7 mouse cellular contexts compared by ENCODE assay signal in genomic region chr14:32683251-32683838, GRCm38 (mm10). TPM values are rescaled to one million over a fixed set of nuclear protein-coding genes. Genes with fewer than 3 reads are reported as not detected.
DNase-seq lines count a peak whose midpoint lies in the region; ATAC-seq and TF ChIP-seq lines count a peak whose summit lies in the region.

No protein-coding gene starts in this region.

- no peak for TF ChIP-seq POLR2A in lung, adult 2 months (IDR thresholded peaks at IDR 0.05; ENCODE audit: borderline replicate concordance, extremely low read depth, low read depth, low read length)

- DNase-seq in lung, embryonic 14.5 days, result peak; percentile 61
- no peak for DNase-seq in lung, adult 2 months
- peak; percentile 14 for DNase-seq in cerebellum, adult 11 months
- DNase-seq in forebrain, postnatal 0 days, result no peak
- DNase-seq in heart, postnatal 4 days, result peak; percentile 59
- DNase-seq in thymus, postnatal 25 days, result no peak

- no peak overlapping the region for H3K27ac ChIP-seq in lung, embryonic 14.5 days (ENCODE audit: low read depth)
- H3K27ac ChIP-seq in forebrain, postnatal 0 days (ENCODE audit: low read depth, low read length), result no peak overlapping the region
- no peak overlapping the region for H3K27ac ChIP-seq in midbrain, embryonic 13.5 days

- H3K4me2 ChIP-seq in lung, embryonic 14.5 days, result peak overlapping the region; percentile 27; the same call in 1 of the 2 replicates
- no peak overlapping the region; the same call in 1 of the 2 replicates for H3K4me2 ChIP-seq in forebrain, postnatal 0 days (ENCODE audit: low read depth)
- no peak overlapping the region; the same call in 1 of the 2 replicates for H3K4me2 ChIP-seq in midbrain, embryonic 13.5 days (replicated peaks)

- no peaks in the 10 kb centered on the region for H3K9me3 ChIP-seq in lung, embryonic 14.5 days (ENCODE audit: low read depth, low read length)
- H3K9me3 ChIP-seq in forebrain, postnatal 0 days (ENCODE audit: low read length), result no peaks in the 10 kb centered on the region
- H3K9me3 ChIP-seq in midbrain, embryonic 13.5 days, result no peaks in the 10 kb centered on the region

- no peaks in the 10 kb centered on the region for H3K27me3 ChIP-seq in lung, embryonic 14.5 days (ENCODE audit: insufficient read depth, low read length)
- H3K27me3 ChIP-seq in forebrain, postnatal 0 days (ENCODE audit: insufficient read depth, low read length), result no peaks in the 10 kb centered on the region
- no peaks in the 10 kb centered on the region for H3K27me3 ChIP-seq in midbrain, embryonic 13.5 days

- peak; percentile 38; the same call in 1 of the 2 replicates for ATAC-seq in lung, embryonic 14.5 days (ENCODE audit: insufficient read depth)
- peak; percentile 53 for ATAC-seq in forebrain, postnatal 0 days
- peak; percentile 40 for ATAC-seq in midbrain, embryonic 13.5 days

- TF ChIP-seq CTCF in lung, embryonic 14.5 days (IDR thresholded peaks at IDR 0.05; ENCODE audit: low read depth), result no peak
- no peak for TF ChIP-seq CTCF in lung, adult 2 months (IDR thresholded peaks at IDR 0.05; ENCODE audit: insufficient read depth, low read length)
- TF ChIP-seq CTCF in forebrain, postnatal 0 days (IDR thresholded peaks at IDR 0.05; ENCODE audit: low read depth), result no peak

- no peak overlapping the region for H3K9ac ChIP-seq in lung, embryonic 14.5 days
- H3K9ac ChIP-seq in forebrain, postnatal 0 days, result no peak overlapping the region
- H3K9ac ChIP-seq in midbrain, embryonic 13.5 days (replicated peaks), result no peak overlapping the region

- WGBS in lung, embryonic 14.5 days, result 24% methylated on average over 19 of the region's 19 CpGs
- WGBS in lung, adult 2 months, result 24% methylated on average over 19 of the region's 19 CpGs
- WGBS in forebrain, postnatal 0 days, result 61% methylated on average over 19 of the region's 19 CpGs
- 66% methylated on average over 19 of the region's 19 CpGs for WGBS in midbrain, embryonic 13.5 days

- H3K36me3 ChIP-seq in lung, embryonic 14.5 days (ENCODE audit: insufficient read depth), result no peaks in the 10 kb centered on the region
- H3K36me3 ChIP-seq in forebrain, postnatal 0 days (ENCODE audit: insufficient read depth), result no peaks in the 10 kb centered on the region
- H3K36me3 ChIP-seq in midbrain, embryonic 13.5 days, result no peaks in the 10 kb centered on the region

- peaks cover 16% of the 10 kb centered on the region; the same call in 1 of the 2 replicates for H3K4me1 ChIP-seq in lung, embryonic 14.5 days (ENCODE audit: insufficient read depth)
- H3K4me1 ChIP-seq in lung, adult 2 months (ENCODE audit: control insufficient read depth, insufficient read depth, low read length), result peaks cover 2% of the 10 kb centered on the region; the same call in 1 of the 2 replicates
- H3K4me1 ChIP-seq in forebrain, postnatal 0 days (ENCODE audit: insufficient read depth), result 0 out of 2 replicates have a peak, but pooled peaks cover 6% of the 10 kb centered on the region
- H3K4me1 ChIP-seq in midbrain, embryonic 13.5 days (replicated peaks), result peaks cover 21% of the 10 kb centered on the region

- H3K4me3 ChIP-seq in lung, embryonic 14.5 days (ENCODE audit: low read depth, low read length), result no peak overlapping the region
- no peak overlapping the region for H3K4me3 ChIP-seq in lung, adult 2 months (replicated peaks; ENCODE audit: extremely low read depth, low read depth, low read length)
- no peak overlapping the region for H3K4me3 ChIP-seq in forebrain, postnatal 0 days (ENCODE audit: low read depth, low read length)
- H3K4me3 ChIP-seq in midbrain, embryonic 13.5 days (replicated peaks), result no peak overlapping the region

RNA-seq across cellular contexts. Expression of gene 3425401B19Rik, which starts 1.7 kb away (rescaled TPM):
- 0.18 and 0.22 TPM in 2 replicates for polyA plus RNA-seq in lung, embryonic 14.5 days (2014; fragmentation: Nextera tagmentation; extraction: Ambion mirVana)
- 0.55 and 2.2 TPM in 2 replicates for polyA plus RNA-seq in lung, adult 2 months (2012; rRNA removed)
- total RNA-seq in forebrain, postnatal 0 days (2014; rRNA removed), result under 0.01 TPM in 1 of 2 replicates, not detected in the other
- polyA plus RNA-seq in forebrain, postnatal 0 days (2015; fragmentation: Nextera tagmentation; extraction: Ambion mirVana), result not detected in 2 replicates
- total RNA-seq in heart, postnatal 4 days (2021), result 10 to 100 TPM; 39.4 to 39.5 TPM
- polyA plus RNA-seq in midbrain, embryonic 13.5 days (2015; fragmentation: Nextera tagmentation; extraction: Ambion mirVana), result not detected in 2 replicates

Comparison
In these comparisons a context has a peak if more than half of its experiments do, and no peak if none do; other contexts are left out.
1. DNase-seq: peak in lung, embryonic 14.5 days (single experiment), cerebellum, adult 11 months (single experiment) and heart, postnatal 4 days (single experiment); none in lung, adult 2 months (single experiment), forebrain, postnatal 0 days (single experiment) and thymus, postnatal 25 days (single experiment).
2. Peak in every context shown above with its lines, with median percentiles within 50 percentile points of each other: ATAC-seq.